Mouse (Mus musculus): ENCODE results near the gene Ensa.
"Not testable (repeated sequence)": the region's sequence is repeated elsewhere in the genome, so short reads cannot be mapped to it uniquely, and the experiment has no call there.

Gene Ensa

GRCm38 (mm10) chr3:95624628-95625503 is at the start of gene Ensa:
TSS of gene Ensa (plus strand) at chr3:95624993.
- peak; percentile 98 for DNase-seq

- DNase-seq: no peak
These were observed 36.8 kb upstream of the Ensa start for GRCm38 (mm10) chr3:95587754-95588603.

GRCm38 (mm10) chr3:95588604-95589086 is 36.1 kb upstream of the Ensa start, which contains the start of gene Golph3l:
TSS of gene Golph3l (plus strand) at chr3:95588934.
- DNase-seq: peak; percentile 93

DNA sequence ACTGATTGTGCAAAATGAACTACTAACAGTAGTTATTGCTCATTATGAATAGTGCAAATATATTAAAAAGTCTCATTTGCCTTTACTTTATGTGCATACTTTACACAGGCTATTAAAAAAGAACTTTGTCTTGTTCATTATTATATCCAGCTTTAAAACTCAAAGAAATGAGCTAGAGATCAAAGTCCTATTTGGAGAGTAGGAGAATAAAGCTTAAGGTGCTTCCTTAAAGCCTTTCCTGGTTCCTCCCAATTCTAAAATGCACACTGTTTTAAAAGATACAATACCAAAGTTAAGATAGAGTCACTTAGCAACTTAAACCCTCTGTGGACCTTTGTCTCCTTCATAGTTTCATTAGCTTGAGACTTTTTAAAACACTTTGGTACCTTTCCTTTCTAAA is 26.1 kb upstream of the Ensa start:
- no peak for DNase-seq

DNA sequence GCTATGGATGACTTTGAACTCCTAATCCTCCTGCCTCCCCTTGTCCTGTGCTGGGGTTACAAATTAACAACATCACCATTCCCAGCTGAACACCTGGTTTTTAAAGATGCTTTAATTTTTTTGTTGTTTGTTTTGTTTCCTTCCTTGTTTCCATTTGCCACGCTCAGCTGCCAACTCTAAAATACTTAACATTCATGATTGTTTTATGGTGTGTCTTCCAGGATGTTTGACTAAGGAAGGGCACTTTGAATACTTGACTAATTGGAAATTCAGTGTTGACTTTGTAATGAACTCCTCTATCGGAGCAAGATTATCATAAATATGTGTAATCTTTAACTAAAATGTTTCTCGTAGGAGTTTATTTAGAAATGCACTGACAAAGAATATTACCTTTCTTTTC is 23.5 kb upstream of the Ensa start:
- DNase-seq: no peak

DNA sequence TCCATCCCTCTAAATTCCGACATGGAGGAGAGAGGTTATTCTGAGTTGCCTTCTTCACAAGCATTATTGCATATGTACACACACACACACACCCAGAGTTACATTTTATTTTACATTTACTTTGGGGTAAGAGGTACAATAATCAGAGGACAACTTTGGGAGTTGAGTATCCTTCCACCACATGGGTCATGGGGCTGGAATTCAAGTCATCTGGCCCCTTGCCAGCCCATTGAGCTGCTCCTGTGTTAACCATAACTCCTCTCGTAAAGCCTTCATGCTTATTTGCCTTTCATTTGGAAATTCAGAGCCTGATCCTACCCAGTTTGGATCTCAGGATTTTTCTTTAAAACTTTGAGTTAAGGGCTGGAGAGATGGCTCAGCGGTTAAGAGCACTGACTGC is 18.7 kb upstream of the Ensa start:
- no peak for DNase-seq

GRCm38 (mm10) chr3:95609195-95609594 is 15.6 kb upstream of the Ensa start:
- no peak for DNase-seq

DNA sequence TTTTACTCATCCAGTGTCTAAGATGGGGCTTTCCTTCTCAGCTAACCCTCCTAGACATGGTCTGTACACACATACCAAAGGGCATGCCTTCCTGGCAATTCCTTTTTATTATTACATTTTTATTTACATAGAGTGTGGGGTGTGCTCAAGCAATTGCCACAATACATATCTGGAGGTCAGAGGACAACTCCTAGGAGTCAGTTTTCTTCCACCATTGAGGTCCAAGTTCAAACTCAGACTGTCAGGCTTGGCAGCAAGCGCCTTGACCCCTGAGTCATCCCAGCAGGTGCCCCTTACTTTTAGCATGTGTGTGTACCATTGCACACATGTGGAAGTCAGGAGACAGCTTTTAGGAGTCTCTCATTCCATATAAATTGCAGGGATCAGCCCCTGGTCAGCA is 10.8 kb upstream of the Ensa start:
- no peak for DNase-seq

- DNase-seq: no peak
These were observed 6.3 kb upstream of the Ensa start for GRCm38 (mm10) chr3:95618511-95618910.

DNA sequence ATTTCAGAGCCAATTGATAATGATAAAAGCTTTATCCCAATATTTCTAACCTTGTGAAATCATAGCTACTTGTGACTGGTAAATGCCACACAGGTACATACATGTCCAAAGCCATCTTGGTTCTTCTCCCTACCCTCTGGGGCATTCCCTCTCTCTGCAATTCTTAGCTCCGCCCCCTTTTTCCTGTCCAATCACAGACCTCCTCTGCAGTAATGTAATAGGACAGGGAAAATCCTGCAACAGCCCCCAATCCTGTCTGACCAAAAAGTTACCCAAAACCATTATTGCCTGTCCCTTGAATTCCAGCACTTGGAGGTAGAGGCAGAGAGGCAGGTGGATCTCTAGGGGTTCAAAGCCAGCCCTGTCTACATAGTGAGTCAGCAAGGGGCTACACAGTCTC is 3.6 kb upstream of the Ensa start:
- no peak for DNase-seq

DNA sequence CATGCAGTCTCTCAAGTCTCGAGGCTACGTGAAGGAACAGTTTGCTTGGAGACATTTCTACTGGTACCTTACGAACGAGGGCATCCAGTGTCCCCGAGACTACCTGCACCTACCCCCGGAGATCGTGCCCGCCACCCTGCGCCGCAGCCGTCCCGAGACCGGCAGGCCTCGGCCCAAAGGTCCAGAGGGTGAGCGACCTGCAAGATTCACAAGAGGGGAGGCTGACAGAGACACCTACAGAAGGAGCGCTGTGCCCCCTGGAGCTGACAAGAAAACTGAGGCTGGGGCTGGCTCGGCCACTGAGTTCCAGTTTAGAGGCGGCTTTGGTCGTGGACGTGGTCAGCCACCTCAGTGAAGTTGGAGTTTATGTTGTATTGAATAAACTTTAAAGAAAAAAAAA is 2.4 kb upstream of the Ensa start:
- DNase-seq: not testable (repeated sequence)

DNA sequence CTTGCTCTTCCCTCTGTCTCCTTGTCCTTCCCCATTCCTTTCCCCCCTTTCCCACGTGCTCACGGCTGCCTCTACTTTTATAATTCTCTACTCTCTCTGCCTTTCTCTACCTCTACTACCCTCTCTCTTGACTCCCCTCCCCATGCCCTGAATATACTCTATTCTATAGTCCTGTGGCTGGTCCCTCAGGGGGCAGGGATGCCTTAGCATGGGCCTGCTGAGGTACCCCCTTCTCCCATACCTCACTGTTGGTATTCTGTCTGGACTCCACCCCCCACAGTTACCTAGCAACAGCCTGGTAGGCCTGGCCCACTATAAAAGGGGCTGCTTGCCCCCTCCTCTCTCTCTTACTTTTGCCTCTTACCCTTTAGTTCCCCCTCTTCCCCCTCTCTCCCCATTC is 1.2 kb upstream of the Ensa start:
- DNase-seq: no peak

DNA sequence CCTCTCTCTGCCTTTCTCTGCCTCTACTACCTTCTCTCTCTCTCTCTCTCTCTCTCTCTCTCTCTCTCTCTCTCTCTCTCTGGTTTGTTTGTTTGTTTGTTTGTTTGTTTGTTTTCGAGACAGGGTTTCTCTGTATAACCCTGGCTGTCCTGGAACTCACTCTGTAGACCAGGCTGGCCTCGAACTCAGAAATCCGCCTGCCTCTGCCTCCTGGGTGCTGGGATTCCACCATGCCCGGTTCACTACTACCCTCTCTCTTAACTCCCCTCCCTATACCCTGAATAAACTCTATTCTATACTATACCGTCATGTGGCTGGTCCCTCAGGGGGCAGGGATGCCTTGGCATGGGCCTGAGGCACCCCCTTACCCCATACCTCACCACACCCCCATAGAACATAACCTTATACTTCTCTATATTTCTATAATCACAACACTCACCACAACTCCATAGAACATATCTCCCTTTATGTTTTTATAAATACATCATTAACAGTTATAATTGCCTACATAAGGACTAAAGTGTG is 740 bp upstream of the Ensa start:
- not testable (repeated sequence) for DNase-seq

DNA sequence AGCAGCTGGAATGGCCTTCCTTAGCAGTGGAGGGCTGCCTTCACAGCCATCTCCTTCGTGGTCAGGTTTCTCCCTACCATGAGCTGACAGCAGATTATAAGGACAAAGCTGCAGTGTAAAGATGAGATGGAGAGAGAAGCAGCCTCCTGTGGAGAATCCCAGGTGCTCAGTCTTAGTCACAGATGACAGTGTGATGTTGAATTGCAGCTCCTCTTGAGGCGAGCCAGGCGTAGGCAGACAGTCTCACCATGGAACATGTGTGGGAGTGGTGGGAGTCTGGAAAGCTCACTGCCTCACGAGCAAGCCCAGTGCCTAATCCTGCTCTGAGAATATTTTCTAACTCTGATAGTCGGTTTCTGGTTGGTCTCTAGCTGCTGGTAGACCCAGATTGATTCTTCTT is 3.0 kb downstream of the Ensa start:
- DNase-seq: no peak

DNA sequence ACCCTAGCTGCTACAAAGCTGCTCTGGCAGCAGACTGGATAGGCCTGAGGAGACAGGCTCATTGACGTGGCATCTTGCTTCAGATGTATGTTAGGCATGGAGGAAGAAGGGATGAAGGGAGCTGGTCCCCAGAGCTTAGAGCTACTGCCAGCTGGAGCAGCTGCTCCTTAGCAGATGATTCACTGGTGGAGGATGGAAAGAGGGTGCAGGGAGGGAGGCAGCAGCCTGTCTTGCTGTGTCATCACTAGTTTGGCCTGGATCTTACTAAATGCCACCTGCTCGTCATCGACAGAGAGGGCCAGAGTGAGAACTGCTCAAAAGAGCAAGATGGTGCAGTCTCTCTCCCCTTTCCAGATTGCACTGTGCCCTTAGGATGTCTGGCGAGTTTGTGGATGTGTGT is 5.0 kb downstream of the Ensa start:
- no peak for DNase-seq

DNA sequence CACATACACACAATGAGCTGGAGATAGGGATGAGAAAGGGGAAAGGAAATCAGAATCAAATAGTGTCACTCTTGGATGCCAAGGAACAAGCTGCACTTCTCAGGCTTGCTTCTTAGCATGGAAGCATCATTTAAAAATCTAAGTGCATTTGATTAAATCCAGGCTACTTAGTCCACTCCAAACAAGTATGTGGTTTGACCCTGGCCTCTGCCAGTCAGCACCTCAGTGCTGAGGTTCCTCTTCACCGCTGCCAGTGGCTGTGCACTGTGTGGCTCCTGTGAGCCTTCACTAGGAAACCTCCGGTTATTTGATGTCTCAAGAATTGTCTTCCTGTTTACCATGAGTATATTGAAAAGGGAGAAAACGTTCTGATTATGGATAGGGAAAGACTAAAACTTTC is 6.1 kb downstream of the Ensa start:
- no peak for DNase-seq

DNA sequence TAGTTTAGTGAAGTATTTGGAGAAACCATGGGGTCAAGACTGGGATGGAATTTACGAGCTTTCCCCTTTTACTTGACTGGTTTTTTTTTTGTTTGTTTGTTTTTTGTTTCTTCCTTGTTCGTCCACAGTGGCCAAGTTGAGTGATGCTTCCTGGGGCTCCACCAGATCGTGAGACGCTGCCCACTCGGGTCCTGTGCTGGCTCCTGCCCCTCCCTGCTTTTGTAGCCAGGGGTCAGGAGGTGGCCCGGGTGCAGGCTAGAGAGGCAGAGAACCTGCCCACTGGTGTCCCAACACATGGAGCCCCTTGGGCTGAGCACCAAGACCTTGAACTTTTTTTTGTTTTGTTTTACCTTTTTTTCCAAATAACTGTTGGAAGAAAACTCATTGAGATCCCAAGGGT is 6.5 kb downstream of the Ensa start:
- DNase-seq: no peak

GRCm38 (mm10) chr3:95632648-95633588 is 8.1 kb downstream of the Ensa start:
- no peak for DNase-seq

DNA sequence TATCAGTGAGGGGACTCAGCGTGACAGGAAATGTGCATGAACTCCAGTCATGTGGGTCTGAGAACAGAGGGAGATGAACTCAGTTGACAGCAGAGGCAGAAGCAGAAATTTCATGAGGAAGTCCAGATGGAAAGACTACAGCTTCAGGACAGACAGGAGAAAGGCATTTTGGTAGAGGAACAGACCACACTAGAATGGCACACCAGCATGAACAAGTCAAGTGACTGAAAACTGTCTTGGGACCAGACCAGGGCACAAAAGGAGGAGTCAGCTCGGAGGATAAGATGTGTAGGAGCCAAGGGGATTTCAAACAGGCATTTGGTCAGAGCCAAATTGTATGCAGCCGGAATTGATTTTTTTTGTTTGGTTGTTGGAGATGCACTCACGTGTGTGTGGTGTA is 10.8 kb downstream of the Ensa start:
- DNase-seq: no peak

- DNase-seq: no peak
These were observed 11.3 kb downstream of the Ensa start for GRCm38 (mm10) chr3:95636072-95636471.

DNA sequence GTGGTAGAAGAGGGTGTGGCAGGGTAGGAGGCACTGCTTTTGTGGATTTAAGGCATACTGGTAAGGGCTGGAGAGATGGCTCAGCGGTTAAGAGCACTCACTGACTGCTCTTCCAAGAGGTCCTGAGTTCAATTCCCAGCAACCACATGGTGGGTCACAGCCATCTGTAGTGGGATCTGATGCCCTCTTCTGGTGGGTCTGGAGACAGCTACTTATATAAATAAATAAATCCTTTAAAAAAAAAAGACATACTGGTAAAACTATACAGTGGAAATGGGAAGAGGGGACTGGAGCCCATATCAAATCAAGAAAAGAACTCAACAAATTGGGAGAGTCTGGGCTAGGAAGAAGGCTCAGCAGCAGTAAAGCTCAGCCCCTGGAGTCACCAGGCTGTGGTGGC is 14.9 kb downstream of the Ensa start:
- DNase-seq: no peak

GRCm38 (mm10) chr3:95643097-95643496 is 18.3 kb downstream of the Ensa start:
- DNase-seq: peak; percentile 17
